Mouse (Mus musculus): ENCODE data around the gene Olfr160. TPM values are rescaled to one million over a fixed set of nuclear protein-coding genes. Genes with fewer than 3 reads are reported as not detected.

Gene Olfr160
- polyA plus RNA-seq, 1 experiment from 2014 or later, result not detected

DNA sequence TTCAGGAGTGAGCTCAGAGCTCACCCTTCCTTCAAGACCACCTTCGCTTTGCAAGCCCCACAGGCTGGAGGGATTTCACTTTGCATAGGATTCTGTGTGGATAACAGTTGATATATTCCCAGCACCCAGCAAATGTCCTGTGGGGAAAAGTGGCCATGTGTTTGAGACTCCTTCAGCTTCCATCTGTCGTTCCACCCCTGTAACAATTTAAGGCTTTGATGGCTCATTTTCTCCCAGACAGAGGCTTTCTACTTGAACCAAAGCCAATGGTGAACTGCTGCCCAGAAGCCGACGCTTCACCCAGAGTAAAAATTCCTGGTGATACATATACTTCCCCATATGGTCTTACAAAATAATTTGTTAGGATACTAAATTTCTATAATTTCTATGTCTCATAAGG, 40.8 kb downstream of the Olfr160 start:
- Histone ChIP-seq H3K9ac (replicated peaks) (no peak overlapping the region), H3K4me2 (replicated peaks) (no peak overlapping the region), H3K4me3 (replicated peaks) (no peak overlapping the region), H3K27ac (no peak overlapping the region), H3K27me3 (no peaks in the 10 kb centered on the region), H3K4me1 (replicated peaks) (no peaks in the 10 kb centered on the region), H3K36me3 (no peaks in the 10 kb centered on the region), H3K9me3 (no peaks in the 10 kb centered on the region)
- no peak for ATAC-seq
- 89% methylated on average over 4 of the region's 4 CpGs for WGBS

DNA sequence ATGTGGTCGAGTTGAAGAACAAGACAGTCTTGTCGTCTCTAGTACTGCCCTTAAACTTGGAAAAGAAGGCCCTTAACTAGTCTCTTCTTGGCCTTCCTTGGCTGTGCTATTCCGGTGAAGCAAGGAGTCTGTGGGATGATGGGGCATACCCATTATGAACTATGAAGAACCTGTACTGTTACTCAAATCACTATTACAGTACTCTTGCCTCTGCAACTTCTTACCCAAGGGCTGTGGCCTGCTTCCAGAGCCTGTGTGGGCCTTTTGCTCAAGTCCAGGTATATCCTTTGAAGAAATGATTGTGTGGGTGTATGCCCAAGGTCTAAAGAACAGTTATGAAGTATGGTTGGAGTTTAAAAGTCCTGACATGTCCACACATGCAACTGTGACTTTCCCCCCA, 45.8 kb downstream of the Olfr160 start:
- Histone ChIP-seq H3K9ac (replicated peaks) (no peak overlapping the region), H3K36me3 (no peaks in the 10 kb centered on the region), H3K4me2 (replicated peaks) (no peak overlapping the region), H3K27ac (no peak overlapping the region), H3K9me3 (no peaks in the 10 kb centered on the region), H3K4me3 (replicated peaks) (no peak overlapping the region), H3K27me3 (no peaks in the 10 kb centered on the region), H3K4me1 (replicated peaks) (no peaks in the 10 kb centered on the region)
- WGBS, result 91% methylated on average over 3 of the region's 3 CpGs
- ATAC-seq, result no peak

DNA sequence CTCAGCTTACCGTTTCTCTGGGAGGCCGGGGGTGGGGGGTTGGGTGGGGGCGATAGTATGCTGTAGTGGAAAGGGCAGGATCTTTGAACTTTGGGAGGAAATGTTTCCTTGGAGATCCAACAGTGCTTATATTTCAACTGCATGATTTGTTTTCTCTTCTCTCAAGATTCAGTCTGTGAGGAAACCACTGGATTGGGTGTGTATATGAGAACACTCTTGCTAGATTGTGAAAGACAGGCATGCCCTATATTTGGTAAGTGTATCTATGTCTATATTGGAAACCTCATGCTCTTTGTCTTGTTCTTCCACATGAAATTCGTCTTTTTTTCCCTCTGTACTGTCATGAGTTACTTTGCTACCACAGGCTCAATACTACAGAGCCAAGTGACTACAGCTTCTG, 46.4 kb downstream of the Olfr160 start:
- no peak overlapping the region for H3K4me3 ChIP-seq (replicated peaks)
- H3K27me3 ChIP-seq, result no peaks in the 10 kb centered on the region
- H3K4me2 ChIP-seq (replicated peaks), result no peak overlapping the region
- H3K9ac ChIP-seq (replicated peaks), result no peak overlapping the region
- H3K36me3 ChIP-seq, result no peaks in the 10 kb centered on the region
- H3K4me1 ChIP-seq (replicated peaks), result no peaks in the 10 kb centered on the region
- H3K9me3 ChIP-seq, result no peaks in the 10 kb centered on the region
- WGBS, result 83% methylated on average over 4 of the region's 4 CpGs
- H3K27ac ChIP-seq, result no peak overlapping the region
- ATAC-seq, result no peak

DNA sequence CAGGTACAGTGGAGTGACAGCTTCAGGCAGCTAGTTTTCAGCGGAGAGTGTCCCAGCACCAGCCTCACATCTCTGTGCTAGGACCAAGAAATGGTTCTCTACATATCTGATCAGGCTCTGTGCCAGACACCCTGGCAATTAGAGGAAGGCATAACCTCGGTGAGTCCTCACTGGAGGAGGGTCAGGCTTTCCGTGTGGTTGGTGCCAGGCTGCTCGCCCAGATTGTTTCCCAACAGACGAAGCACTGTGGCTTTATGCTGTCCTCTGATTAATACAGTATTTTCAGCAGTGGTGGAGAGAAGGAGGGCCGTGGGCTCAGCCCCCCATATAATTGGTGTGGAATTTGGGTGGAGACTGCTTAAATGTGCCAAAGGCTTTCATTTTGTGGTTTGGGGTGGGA, 46.9 kb downstream of the Olfr160 start, which contains the start of gene Panx3:
Panx3 (minus strand) TSS at position 121 of the 400 bp plus-strand sequence.
- Histone ChIP-seq H3K36me3 (no peaks in the 10 kb centered on the region), H3K4me3 (replicated peaks) (no peak within 1 kb of the TSS), H3K27me3 (no peaks in the 10 kb centered on the region), H3K4me1 (replicated peaks) (no peaks in the 10 kb centered on the region), H3K27ac (no peak within 1 kb of the TSS), H3K4me2 (replicated peaks) (no peak within 1 kb of the TSS), H3K9ac (replicated peaks) (no peak within 1 kb of the TSS), H3K9me3 (no peaks in the 10 kb centered on the region)
- ATAC-seq, result no peak
- 72% methylated on average over 6 of the region's 6 CpGs for WGBS

DNA sequence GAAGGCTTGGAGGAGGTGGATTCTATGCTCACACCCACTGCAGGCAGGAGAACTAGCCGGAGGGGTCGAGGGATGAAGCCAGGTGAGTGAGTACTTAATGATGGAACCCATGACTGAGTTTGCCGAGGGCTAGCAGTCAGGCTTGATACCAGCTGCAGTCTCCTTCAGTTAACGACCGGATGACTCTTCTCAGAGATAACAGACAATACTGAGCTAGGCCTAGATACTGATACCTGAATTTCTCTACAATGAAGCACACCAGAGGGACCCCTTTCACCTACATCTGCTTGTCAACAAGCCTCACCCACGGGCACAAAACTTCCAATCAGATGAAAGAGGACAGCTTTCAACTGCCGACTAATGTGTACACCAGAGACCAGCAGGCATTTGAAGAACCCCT, 50.0 kb downstream of the Olfr160 start:
- Histone ChIP-seq H3K9ac (replicated peaks) (no peak overlapping the region), H3K27me3 (peaks cover 3% of the 10 kb centered on the region; the same call in 1 of the 2 replicates), H3K4me1 (replicated peaks) (no peaks in the 10 kb centered on the region), H3K36me3 (no peaks in the 10 kb centered on the region), H3K4me3 (replicated peaks) (no peak overlapping the region), H3K4me2 (replicated peaks) (no peak overlapping the region), H3K9me3 (no peaks in the 10 kb centered on the region), H3K27ac (no peak overlapping the region)
- WGBS, result 85% methylated on average over 7 of the region's 7 CpGs
- ATAC-seq, result no peak

DNA sequence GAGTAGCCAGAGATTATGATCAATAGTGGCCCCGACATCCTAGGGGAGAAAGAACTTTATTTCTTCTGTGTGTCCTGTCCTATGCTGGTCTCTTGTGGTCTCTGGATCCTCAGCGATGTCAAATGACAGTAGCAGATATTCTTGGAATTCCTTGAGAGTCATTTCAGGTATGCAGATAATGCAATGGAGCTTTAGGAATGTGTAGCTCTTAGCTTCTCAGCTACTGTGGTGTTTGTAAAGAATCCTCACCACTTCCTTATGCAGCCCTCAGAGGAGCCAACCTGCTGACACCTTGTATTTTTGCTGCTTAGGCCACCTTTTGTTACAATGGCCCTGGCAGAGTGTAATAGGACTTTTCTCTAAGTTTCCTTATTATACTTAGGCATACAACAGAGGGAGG, 51.4 kb downstream of the Olfr160 start:
- Histone ChIP-seq H3K4me1 (replicated peaks) (no peaks in the 10 kb centered on the region), H3K4me2 (replicated peaks) (no peak overlapping the region), H3K36me3 (no peaks in the 10 kb centered on the region), H3K27me3 (peaks cover 3% of the 10 kb centered on the region; the same call in 1 of the 2 replicates), H3K9ac (replicated peaks) (no peak overlapping the region), H3K27ac (no peak overlapping the region), H3K9me3 (no peaks in the 10 kb centered on the region), H3K4me3 (replicated peaks) (no peak overlapping the region)
- WGBS, result 83% methylated on average over 2 of the region's 2 CpGs
- ATAC-seq, result no peak

DNA sequence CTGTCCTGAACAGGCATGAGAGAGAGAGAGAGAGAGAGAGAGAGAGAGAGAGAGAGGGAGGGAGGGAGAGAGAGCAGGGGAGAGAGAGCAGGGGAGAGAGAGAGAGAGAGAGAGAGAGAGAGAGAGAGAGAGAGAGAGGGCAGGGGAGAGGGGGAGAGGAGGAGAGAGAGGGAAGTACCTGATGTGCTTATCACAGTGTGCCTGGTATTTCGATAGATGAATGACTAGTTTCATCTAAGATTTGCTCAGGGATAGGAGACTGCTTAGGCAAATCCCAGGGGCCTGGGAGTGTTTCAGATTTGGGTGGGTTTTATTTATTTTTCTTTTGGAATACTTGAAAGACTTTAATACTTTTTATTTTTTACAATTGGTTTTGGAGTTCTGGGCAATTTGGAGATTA, 52.8 kb downstream of the Olfr160 start:
- no peaks in the 10 kb centered on the region for H3K36me3 ChIP-seq
- H3K27me3 ChIP-seq, result peaks cover 3% of the 10 kb centered on the region; the same call in 1 of the 2 replicates
- H3K9ac ChIP-seq (replicated peaks), result no peak overlapping the region
- no peaks in the 10 kb centered on the region for H3K9me3 ChIP-seq
- H3K4me1 ChIP-seq (replicated peaks), result no peaks in the 10 kb centered on the region
- H3K27ac ChIP-seq, result no peak overlapping the region
- H3K4me3 ChIP-seq (replicated peaks), result no peak overlapping the region
- no peak for ATAC-seq
- WGBS, result 82% methylated on average over 1 of the region's 1 CpGs
- no peak overlapping the region for H3K4me2 ChIP-seq (replicated peaks)

DNA sequence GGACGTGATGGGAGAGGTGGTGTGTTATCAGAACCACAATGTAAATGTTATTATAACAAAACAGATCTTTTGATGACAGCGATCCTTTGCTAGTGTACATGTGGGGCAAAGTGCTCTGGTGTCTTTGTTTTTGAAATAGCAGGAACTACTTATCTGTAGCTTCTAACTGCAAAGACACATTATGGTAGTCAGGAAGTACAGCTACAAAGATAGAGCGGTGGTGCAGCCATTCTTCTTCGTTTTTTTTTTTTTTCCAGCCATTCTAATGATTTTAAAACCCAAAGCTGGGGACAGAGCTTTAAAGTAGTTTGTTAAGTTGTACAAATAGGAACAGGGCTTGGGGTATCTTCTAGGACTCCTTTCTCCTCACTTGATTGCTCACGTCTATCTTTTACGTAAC, 56.6 kb downstream of the Olfr160 start:
- WGBS, result 89% methylated on average over 6 of the region's 6 CpGs
- H3K9ac ChIP-seq (replicated peaks), result no peak overlapping the region
- peaks cover 1% of the 10 kb centered on the region for H3K36me3 ChIP-seq
- no peak overlapping the region for H3K4me3 ChIP-seq (replicated peaks)
- H3K27me3 ChIP-seq, result peaks cover 3% of the 10 kb centered on the region; the same call in 1 of the 2 replicates
- H3K27ac ChIP-seq, result no peak overlapping the region
- no peaks in the 10 kb centered on the region for H3K9me3 ChIP-seq
- H3K4me2 ChIP-seq (replicated peaks), result no peak overlapping the region
- H3K4me1 ChIP-seq (replicated peaks), result peaks cover 14% of the 10 kb centered on the region
- no peak for ATAC-seq

Other genes with a start within 250 kb of the Olfr160 start
- gene Msantd2, start 226.9 kb downstream of the Olfr160 start, polyA plus RNA-seq (2015; fragmentation: Nextera tagmentation; extraction: Ambion mirVana), result 36.5 and 39.5 TPM in 2 replicates
- 33.5 and 34.5 TPM in 2 replicates for gene Esam, start 188.2 kb downstream of the Olfr160 start, polyA plus RNA-seq (2015; fragmentation: Nextera tagmentation; extraction: Ambion mirVana)
- 0.37 and 0.42 TPM in 2 replicates for gene Vsig2, start 177.0 kb downstream of the Olfr160 start, polyA plus RNA-seq (2015; fragmentation: Nextera tagmentation; extraction: Ambion mirVana)
- gene Nrgn, start 163.3 kb downstream of the Olfr160 start, polyA plus RNA-seq (2015; fragmentation: Nextera tagmentation; extraction: Ambion mirVana), result 3.4 and 3.7 TPM in 2 replicates
- gene Siae, start 160.6 kb downstream of the Olfr160 start, polyA plus RNA-seq (2015; fragmentation: Nextera tagmentation; extraction: Ambion mirVana), result 8.1 and 9.2 TPM in 2 replicates
- gene Spa17, start 102.5 kb downstream of the Olfr160 start, polyA plus RNA-seq (2015; fragmentation: Nextera tagmentation; extraction: Ambion mirVana), result 10.7 and 13.6 TPM in 2 replicates
- gene Tbrg1, start 58.9 kb downstream of the Olfr160 start, polyA plus RNA-seq (2015; fragmentation: Nextera tagmentation; extraction: Ambion mirVana), result 85.8 and 89.4 TPM in 2 replicates
- gene Panx3, start 47.0 kb downstream of the Olfr160 start, polyA plus RNA-seq (2015; fragmentation: Nextera tagmentation; extraction: Ambion mirVana), result not detected in 2 replicates
- not detected in 2 replicates for gene Olfr874, start 28.9 kb upstream of the Olfr160 start, polyA plus RNA-seq (2015; fragmentation: Nextera tagmentation; extraction: Ambion mirVana)
- gene Olfr875, start 55.6 kb upstream of the Olfr160 start, polyA plus RNA-seq (2015; fragmentation: Nextera tagmentation; extraction: Ambion mirVana), result not detected in 2 replicates
- gene Olfr876, start 86.8 kb upstream of the Olfr160 start, polyA plus RNA-seq (2015; fragmentation: Nextera tagmentation; extraction: Ambion mirVana), result not detected in 2 replicates
- not detected in 2 replicates for gene Olfr877, start 138.0 kb upstream of the Olfr160 start, polyA plus RNA-seq (2015; fragmentation: Nextera tagmentation; extraction: Ambion mirVana)
- not detected in 2 replicates for gene Olfr145, start 180.5 kb upstream of the Olfr160 start, polyA plus RNA-seq (2015; fragmentation: Nextera tagmentation; extraction: Ambion mirVana)
- gene Olfr878, start 201.6 kb upstream of the Olfr160 start, polyA plus RNA-seq (2015; fragmentation: Nextera tagmentation; extraction: Ambion mirVana), result not detected in 2 replicates

All from midbrain, embryonic 13.5 days (tissue).